Mouse (Mus musculus) inflammation-experienced regulatory T-cells, adult 6 months (primary cell): ENCODE data around the gene Slpi. TPM values are rescaled to one million over a fixed set of nuclear protein-coding genes. Genes with fewer than 3 reads are reported as not detected.

Experiments used
- polyA plus RNA-seq, 3 experiments: library from polyadenylated mRNA; unstranded; fragments of 100-300 nt; shearing (Covaris generic); gene quantifications; one replicate each; pipeline ENCODE4 v1.2.1; 2017

The Slpi gene
- polyA plus RNA-seq, 3 experiments from 2014 or later = 3.3 to 7.1 (median 3.8) TPM

Other genes with a start within 250 kb of the Slpi start
- gene Kcns1, start 218.0 kb downstream of the Slpi start, polyA plus RNA-seq = not detected
- not detected for gene Wfdc5, start 206.4 kb downstream of the Slpi start, polyA plus RNA-seq
- not detected for gene Wfdc12, start 198.5 kb downstream of the Slpi start, polyA plus RNA-seq
- gene Wfdc15a, start 189.0 kb downstream of the Slpi start, polyA plus RNA-seq = not detected
- not detected for gene Wfdc15b, start 167.4 kb downstream of the Slpi start, polyA plus RNA-seq
- gene Svs2, start 150.6 kb downstream of the Slpi start, polyA plus RNA-seq = not detected
- gene Svs3b, start 132.5 kb downstream of the Slpi start, polyA plus RNA-seq = not detected
- gene Svs4, start 110.6 kb downstream of the Slpi start, polyA plus RNA-seq = not detected
- gene Svs3a, start 99.8 kb downstream of the Slpi start, polyA plus RNA-seq = not detected
- gene Svs6, start 72.3 kb downstream of the Slpi start, polyA plus RNA-seq = not detected
- not detected for gene Svs5, start 56.4 kb downstream of the Slpi start, polyA plus RNA-seq
- gene Rbpjl, start 14.0 kb upstream of the Slpi start, polyA plus RNA-seq = not detected
- under 1 TPM in 1 of 3 experiments, not detected in 2; 0.21 TPM for gene Matn4, start 16.1 kb upstream of the Slpi start, polyA plus RNA-seq
- gene Sdc4, start 54.8 kb upstream of the Slpi start, polyA plus RNA-seq = 10 to 100 TPM; 12.0 to 42.7 (median 41.8) TPM
- 10 to 100 TPM; 10.4 to 35.1 (median 25.4) TPM for gene Sys1, start 67.9 kb upstream of the Slpi start, polyA plus RNA-seq
- gene Gm20458, start 71.9 kb upstream of the Slpi start, polyA plus RNA-seq = 1 to 10 TPM in 1 of 3 experiments, not detected in 2; 4.5 TPM
- gene Trp53tg5, start 84.6 kb upstream of the Slpi start, polyA plus RNA-seq = not detected
- 1 to 10 TPM; 1.5 to 7.5 (median 7.1) TPM for gene Dbndd2, start 97.0 kb upstream of the Slpi start, polyA plus RNA-seq
- 10 to 100 TPM; 13.6 to 36.2 (median 30.9) TPM for gene Pigt, start 108.4 kb upstream of the Slpi start, polyA plus RNA-seq
- gene Wfdc2, start 173.3 kb upstream of the Slpi start, polyA plus RNA-seq = not detected
- gene Spint3, start 184.4 kb upstream of the Slpi start, polyA plus RNA-seq = not detected
- not detected for gene Wfdc6a, start 196.4 kb upstream of the Slpi start, polyA plus RNA-seq
- not detected for gene Eppin, start 204.5 kb upstream of the Slpi start, polyA plus RNA-seq
- gene Wfdc6b, start 224.4 kb upstream of the Slpi start, polyA plus RNA-seq = not detected
- gene Wfdc8, start 224.5 kb upstream of the Slpi start, polyA plus RNA-seq = not detected
- gene Wfdc16, start 249.7 kb upstream of the Slpi start, polyA plus RNA-seq = not detected